Mouse (Mus musculus) testis, adult 2 months (tissue): ENCODE results near the gene Sgo1. TPM values are rescaled to one million over a fixed set of nuclear protein-coding genes. Genes with fewer than 3 reads are reported as not detected.
"Not testable (repeated sequence)": the region's sequence is repeated elsewhere in the genome, so short reads cannot be mapped to it uniquely, and the experiment has no call there.

Source experiments
- H3K27ac ChIP-seq: fragments of 200-500 bp; 2 replicates; pipeline ENCODE4 v1.5.1; 2012; ENCODE audit warnings: low read depth, low read length; ENCODE audit not compliant: control insufficient read depth, insufficient read depth
- H3K27me3 ChIP-seq: fragments of 200-500 bp; 2 replicates; pipeline ENCODE4 v1.6.1; 2012; ENCODE audit warnings: mild to moderate bottlenecking, low read length, moderate library complexity; ENCODE audit not compliant: control insufficient read depth, insufficient read depth
- H3K36me3 ChIP-seq: fragments of 200-500 bp; 2 replicates; pipeline ENCODE4 v1.6.1; 2012; ENCODE audit warnings: mild to moderate bottlenecking, low read length; ENCODE audit not compliant: control insufficient read depth, insufficient read depth
- H3K4me1 ChIP-seq: fragments of 200-500 bp; 2 replicates; pipeline ENCODE4 v1.6.1; 2012; ENCODE audit warnings: low read length; ENCODE audit not compliant: control insufficient read depth, insufficient read depth
- H3K4me3 ChIP-seq: fragments of 200-500 bp; 2 replicates; pipeline ENCODE4 v1.5.1; 2012; ENCODE audit warnings: low read depth, mild to moderate bottlenecking, low read length, moderate library complexity, mixed read lengths; ENCODE audit not compliant: control insufficient read depth
- CTCF ChIP-seq: fragments of 200-500 bp; IDR thresholded peaks from 2 replicates; pipeline ENCODE4 v1.5.1; 2012; ENCODE audit warnings: low read depth, mild to moderate bottlenecking, inconsistent platforms, low read length, moderate library complexity; ENCODE audit not compliant: control insufficient read depth, insufficient read depth, insufficient replicate concordance
- POLR2A ChIP-seq: fragments of 200-500 bp; IDR thresholded peaks from 2 replicates; pipeline ENCODE4 v1.6.1; 2012; ENCODE audit warnings: low read depth, mild to moderate bottlenecking, inconsistent platforms, low read length, moderate library complexity; ENCODE audit not compliant: control insufficient read depth
- polyA plus RNA-seq: library from polyadenylated mRNA; depleted of rRNA; stranded (reverse); fragments of >200 nt; gene quantifications from 2 replicates; pipeline ENCODE4 v1.2.3, GENCODE M21; 2012; rRNA removed

Sgo1 gene
- polyA plus RNA-seq: 0.47 TPM in 2 replicates

DNA sequence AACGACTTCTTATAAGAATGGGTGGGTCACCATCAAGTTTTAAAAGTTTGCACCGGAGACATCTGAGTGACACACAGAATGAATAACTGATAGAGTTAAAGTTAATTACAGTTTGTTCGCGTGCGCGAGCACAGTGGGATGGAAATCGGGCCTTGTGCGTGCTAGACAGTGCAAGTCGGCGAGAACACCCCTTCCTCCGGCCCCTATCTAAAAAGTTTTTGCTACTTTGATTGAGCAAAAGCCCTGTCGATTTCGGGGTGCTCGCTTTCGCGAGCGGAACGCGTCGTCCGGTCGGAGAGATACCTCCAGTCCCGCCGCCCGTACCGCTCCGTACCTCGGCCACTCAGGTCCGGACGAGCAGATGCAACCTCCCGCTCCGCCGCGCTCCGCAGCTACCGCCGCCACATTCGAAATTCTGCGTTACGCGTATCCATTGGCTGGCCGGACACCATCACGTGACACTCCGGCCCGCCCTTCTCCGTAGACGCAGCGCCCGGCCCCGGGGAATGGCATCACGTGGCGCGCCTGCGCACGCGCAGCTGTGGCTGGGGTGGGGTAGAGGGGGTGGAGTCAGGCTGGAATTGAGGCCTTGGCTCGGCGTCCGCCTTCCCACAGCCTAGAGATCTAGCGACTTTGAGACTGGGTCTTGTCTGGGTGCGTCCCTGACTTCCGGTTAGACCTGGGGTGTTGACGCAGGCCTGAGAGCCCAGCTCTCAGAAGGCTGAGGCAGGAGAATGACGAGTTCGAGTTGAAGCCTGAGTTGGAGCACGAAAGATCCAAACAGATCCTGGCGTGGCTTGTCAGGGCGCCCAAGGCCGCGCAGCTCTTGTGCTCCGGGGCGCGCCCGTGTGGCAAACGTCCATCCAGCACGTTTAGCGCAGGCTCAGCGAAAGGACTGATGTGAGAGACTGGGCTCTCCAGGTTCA lies at the start of gene Sgo1:
Sgo1 (minus strand) TSS at position 457 of the 926 bp plus-strand sequence.
- TF ChIP-seq CTCF (no peak), POLR2A (peak; percentile 91)
- H3K4me1 ChIP-seq: no peaks in the 10 kb centered on the region

DNA sequence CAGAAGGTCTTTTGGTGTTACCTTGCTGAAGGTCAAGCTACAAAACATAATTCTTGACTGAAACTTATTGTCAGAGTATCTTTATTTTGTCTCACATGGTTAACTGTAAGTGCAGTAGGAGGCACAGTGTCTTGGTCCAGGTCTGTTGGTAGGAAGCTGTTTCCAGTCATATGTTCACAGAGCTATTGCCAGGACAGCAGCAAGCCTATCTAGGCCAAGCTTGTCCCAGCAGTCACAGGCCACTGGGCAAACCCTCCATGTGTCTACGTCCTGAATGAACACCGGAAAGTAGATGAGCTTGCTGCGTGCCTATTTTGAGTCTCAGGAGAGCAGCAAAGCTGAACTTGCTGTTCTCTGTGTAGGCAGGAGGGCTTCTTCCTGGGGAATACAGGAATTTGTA lies 29.8 kb upstream of the Sgo1 start:
- peak overlapping the region; percentile 63 for H3K4me3 ChIP-seq
- H3K27me3 ChIP-seq, H3K4me1 ChIP-seq, H3K36me3 ChIP-seq, H3K27ac ChIP-seq: not testable (repeated sequence)

More for the DNA sequence above, at the start of gene Sgo1:
- H3K27me3 ChIP-seq: no peaks in the 10 kb centered on the region
- H3K27ac ChIP-seq: peak within 1 kb of the TSS; percentile 86
- peak within 1 kb of the TSS; percentile 81 for H3K4me3 ChIP-seq
- no peaks in the 10 kb centered on the region for H3K36me3 ChIP-seq

DNA sequence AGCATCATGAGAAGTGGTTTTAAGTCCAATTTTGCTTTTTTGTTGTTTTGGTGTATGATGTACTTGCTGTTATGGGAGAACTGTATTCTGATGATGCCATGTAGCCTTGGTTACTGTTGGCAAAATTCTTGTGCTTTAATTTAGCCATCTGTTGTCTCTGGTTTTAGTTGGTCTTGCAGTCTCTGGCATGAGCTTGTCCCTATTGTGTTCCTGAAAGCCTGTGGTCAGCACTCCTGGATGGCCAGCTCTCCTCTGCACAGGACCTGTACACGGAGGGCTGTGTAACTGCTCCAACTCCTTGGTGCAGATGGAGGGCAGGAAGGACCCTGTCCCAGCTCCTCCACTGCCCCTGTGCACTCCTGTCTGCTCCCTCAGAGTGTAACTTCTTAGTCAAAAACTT lies 29.3 kb upstream of the Sgo1 start:
- Histone ChIP-seq H3K4me3 (peak overlapping the region; percentile 63), H3K4me1 (peaks cover 2% of the 10 kb centered on the region; the same call in 1 of the 2 replicates), H3K27ac (no peak overlapping the region), H3K27me3 (no peaks in the 10 kb centered on the region), H3K36me3 (no peaks in the 10 kb centered on the region)
- TF ChIP-seq CTCF (no peak), POLR2A (no peak)

DNA sequence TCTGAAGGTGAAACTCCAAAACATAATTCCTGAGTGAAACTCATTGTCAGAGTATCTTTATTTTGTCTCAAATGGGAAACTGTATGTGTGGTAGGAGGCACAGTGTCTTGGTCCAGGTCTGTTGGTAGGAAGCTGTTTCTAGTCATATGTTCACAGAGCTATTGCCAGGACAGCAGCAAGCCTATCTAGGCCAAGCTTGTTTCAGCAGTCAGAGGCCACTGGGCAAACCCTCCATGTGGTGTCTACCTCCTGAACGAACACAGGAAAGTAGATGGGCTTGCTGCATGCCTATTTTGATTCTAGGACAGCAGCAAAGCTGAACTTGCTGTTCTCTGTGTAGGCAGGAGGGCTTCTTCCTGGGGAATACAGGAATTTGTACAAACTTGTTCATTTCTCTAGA lies 26.0 kb upstream of the Sgo1 start:
- not testable (repeated sequence) for H3K27ac ChIP-seq, H3K27me3 ChIP-seq, H3K4me1 ChIP-seq, H3K4me3 ChIP-seq, H3K36me3 ChIP-seq

DNA sequence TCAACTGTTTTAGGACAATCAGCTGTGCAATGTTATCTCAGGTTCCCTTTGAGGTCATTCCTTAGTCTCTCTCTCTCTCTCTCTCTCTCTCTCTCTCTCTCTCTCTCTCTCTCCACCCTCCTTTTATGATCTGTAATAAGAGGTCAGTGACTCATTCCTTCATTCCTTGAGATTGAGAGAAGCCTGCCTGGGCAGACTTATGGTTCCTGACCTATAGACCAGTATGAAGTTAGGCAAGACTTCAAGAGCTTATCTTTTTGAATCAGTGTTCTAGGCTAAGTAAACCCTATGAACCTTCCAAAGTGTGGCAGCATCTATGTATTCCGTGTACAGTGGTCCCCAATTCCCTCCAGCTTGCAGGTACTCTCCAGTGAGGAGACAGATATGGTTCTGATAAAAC lies 25.3 kb upstream of the Sgo1 start:
- H3K27ac ChIP-seq: no peak overlapping the region
- TF ChIP-seq POLR2A: no peak
- TF ChIP-seq CTCF: no peak
- H3K36me3 ChIP-seq: no peaks in the 10 kb centered on the region
- no peak overlapping the region for H3K4me3 ChIP-seq
- peaks cover 2% of the 10 kb centered on the region; the same call in 1 of the 2 replicates for H3K4me1 ChIP-seq
- H3K27me3 ChIP-seq: no peaks in the 10 kb centered on the region

DNA sequence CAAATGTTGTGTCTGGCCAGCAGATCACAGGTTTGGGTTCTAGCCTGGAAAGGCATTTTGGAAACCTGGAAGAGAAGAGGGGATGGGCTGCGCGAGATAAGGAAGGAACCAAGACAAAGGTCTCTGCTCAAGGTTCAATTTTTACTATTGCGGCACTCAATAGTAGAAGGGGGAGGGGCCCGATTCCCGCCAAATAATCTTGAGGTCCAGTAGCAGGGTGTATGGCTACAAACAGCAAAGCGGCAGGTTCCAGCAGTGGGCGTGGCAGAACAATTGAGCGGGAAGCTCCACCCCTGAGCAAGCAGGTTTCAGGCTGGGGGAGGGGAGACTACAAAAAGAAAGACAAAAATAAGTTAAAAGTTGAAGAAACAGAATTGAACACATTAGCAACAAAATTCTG lies 8.4 kb upstream of the Sgo1 start:
- H3K27me3 ChIP-seq, H3K36me3 ChIP-seq, H3K27ac ChIP-seq, H3K4me3 ChIP-seq, H3K4me1 ChIP-seq: not testable (repeated sequence)

DNA sequence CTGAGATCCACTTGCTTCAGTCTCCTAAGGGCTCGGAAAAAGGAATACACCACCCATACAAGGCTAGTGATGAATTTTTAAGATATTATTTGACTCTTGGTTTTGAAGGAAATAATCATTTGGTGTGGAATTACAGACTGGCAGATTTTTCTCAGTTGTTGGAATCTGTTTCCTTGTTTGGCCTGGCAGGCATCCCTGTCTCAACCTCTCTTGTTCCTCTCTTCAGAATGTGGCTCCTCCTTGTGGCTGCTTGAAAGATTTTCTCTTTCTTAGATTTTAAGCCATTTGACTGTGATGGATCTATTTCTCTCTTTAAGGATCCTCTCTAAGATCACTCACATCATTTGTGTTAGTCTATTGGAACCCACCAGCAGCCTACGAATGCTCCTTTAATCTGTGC lies 4.9 kb upstream of the Sgo1 start:
- H3K36me3 ChIP-seq: no peaks in the 10 kb centered on the region
- H3K27ac ChIP-seq: no peak overlapping the region
- no peak overlapping the region for H3K4me3 ChIP-seq
- no peak for TF ChIP-seq POLR2A
- no peak for TF ChIP-seq CTCF
- H3K4me1 ChIP-seq: no peaks in the 10 kb centered on the region
- H3K27me3 ChIP-seq: no peaks in the 10 kb centered on the region

DNA sequence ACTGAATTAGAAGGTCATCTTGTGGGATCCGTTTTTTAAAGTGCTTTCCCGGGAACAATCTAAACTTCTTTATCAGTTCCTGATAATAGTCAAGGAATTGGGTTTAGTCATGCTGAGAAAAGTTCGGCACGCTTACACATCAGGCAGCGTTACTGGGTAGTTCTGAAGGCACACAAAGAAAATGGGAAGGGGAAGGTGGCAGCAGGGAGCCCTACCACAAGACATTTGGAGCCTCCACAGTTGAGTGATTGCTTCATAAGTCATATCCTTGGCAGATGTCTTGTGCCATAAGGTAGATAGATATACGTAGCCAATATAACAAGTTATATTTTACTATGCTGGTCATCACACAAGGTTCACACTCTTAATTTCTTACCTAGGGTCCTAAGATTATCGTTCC lies 813 bp upstream of the Sgo1 start:
- H3K4me3 ChIP-seq: peak overlapping the region; percentile 81
- H3K36me3 ChIP-seq: no peaks in the 10 kb centered on the region
- H3K27ac ChIP-seq: peak overlapping the region; percentile 86
- no peaks in the 10 kb centered on the region for H3K27me3 ChIP-seq
- no peaks in the 10 kb centered on the region for H3K4me1 ChIP-seq
- TF ChIP-seq CTCF (no peak), POLR2A (no peak)
